Mouse (Mus musculus): ENCODE measurements at regions not wholly inside any gene's neighbourhood (a gene's known extent, or its start where the extent isn't known, plus 50 kb on each side); places are given as distances from the start of the nearest gene placed in this dataset.
A peak's percentile ranks its signal among the peaks of the same experiment; 100 is the strongest.

DNA sequence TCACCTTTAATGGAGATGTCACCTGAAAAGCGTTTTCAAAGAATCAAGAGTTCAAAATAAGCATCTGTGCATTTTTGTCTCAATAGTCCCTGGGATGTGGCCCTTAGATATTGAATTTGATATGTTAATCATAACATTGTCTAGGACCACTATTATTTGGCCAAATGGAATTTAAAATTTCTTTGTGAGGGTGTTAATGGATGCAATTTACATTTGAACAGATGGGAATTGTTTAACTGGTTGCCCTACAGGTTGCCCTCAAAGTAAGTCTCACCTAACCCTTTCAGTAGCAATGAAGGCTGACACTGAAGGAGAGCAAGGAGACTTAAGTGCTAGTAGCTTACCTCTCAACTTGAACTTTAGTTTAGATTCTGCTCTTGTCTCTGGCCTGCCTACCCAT, 207.9 kb upstream of the Tmc3 start:
- no peak overlapping the region for H3K4me2 ChIP-seq (ENCODE audit: low read depth, low read length)
- no peaks in the 10 kb centered on the region for H3K27me3 ChIP-seq (ENCODE audit: insufficient read depth, low read length)
- H3K36me3 ChIP-seq (replicated peaks; ENCODE audit: insufficient read depth, low read length), result no peaks in the 10 kb centered on the region
- no peak for DNase-seq
- ATAC-seq, result no peak
- H3K4me1 ChIP-seq (ENCODE audit: insufficient read depth), result no peaks in the 10 kb centered on the region
- WGBS (ENCODE audit: insufficient replicate concordance), result 71% methylated on average over 1 of the region's 1 CpGs
- no peaks in the 10 kb centered on the region for H3K9me3 ChIP-seq (ENCODE audit: low read length)
- no peak overlapping the region for H3K4me3 ChIP-seq (ENCODE audit: low read depth, low read length)
- H3K9ac ChIP-seq (replicated peaks), result no peak overlapping the region
- no peak for TF ChIP-seq EP300 (IDR thresholded peaks at IDR 0.05; ENCODE audit: low read depth)
- no peak for TF ChIP-seq CTCF (IDR thresholded peaks at IDR 0.05; ENCODE audit: low read depth)
- no peak overlapping the region for H3K27ac ChIP-seq (ENCODE audit: low read depth)

DNA sequence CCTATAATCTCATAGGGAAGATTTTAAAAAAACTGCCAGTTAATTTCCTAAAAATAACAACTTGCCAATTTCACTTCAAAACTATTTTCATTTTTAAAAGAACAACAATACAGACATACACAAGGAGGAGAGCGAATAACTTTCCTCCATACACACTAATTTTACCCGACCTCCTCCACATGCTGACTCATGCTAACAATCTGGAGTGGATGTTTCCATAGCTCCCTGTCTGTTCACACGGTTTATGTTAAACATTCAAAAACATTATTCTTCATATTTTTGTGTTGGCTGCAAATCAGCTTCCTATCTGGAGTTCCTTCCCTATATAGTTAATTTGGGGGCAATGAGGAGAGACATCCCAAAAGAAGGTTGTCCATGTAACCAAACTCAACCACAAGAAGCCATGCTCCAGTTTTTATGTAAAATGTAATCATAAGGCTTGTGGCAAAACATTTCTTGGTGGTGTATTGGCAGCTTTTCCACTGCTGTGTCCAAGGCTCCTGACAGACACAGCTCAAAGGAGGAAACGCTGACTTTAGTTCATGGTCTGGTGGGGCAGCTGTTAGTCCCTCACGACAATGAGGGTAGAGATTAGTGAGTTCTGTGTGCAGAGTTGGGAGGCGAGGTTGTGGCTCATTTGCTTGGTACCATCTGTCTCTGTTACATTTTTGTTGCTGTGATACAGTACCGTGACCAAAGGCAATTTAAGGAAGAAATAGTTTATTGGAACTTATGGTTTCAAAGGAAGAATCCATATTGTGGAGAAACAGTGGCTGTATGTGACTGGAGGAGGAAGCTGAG, 203.1 kb upstream of the Tmc3 start:
- Histone ChIP-seq H3K36me3 (replicated peaks; ENCODE audit: insufficient read depth, low read length) (no peaks in the 10 kb centered on the region), H3K4me2 (ENCODE audit: low read depth, low read length) (no peak overlapping the region), H3K9me3 (ENCODE audit: low read length) (no peaks in the 10 kb centered on the region), H3K9ac (replicated peaks) (no peak overlapping the region), H3K27ac (ENCODE audit: low read depth) (no peak overlapping the region), H3K27me3 (ENCODE audit: insufficient read depth, low read length) (no peaks in the 10 kb centered on the region), H3K4me1 (ENCODE audit: insufficient read depth) (no peaks in the 10 kb centered on the region), H3K4me3 (ENCODE audit: low read depth, low read length) (no peak overlapping the region)
- ATAC-seq (no peak), DNase-seq (no peak)
- TF ChIP-seq EP300 (IDR thresholded peaks at IDR 0.05; ENCODE audit: low read depth) (no peak), CTCF (IDR thresholded peaks at IDR 0.05; ENCODE audit: low read depth) (no peak)
- 62% methylated on average over 7 of the region's 7 CpGs for WGBS (ENCODE audit: insufficient replicate concordance)

DNA sequence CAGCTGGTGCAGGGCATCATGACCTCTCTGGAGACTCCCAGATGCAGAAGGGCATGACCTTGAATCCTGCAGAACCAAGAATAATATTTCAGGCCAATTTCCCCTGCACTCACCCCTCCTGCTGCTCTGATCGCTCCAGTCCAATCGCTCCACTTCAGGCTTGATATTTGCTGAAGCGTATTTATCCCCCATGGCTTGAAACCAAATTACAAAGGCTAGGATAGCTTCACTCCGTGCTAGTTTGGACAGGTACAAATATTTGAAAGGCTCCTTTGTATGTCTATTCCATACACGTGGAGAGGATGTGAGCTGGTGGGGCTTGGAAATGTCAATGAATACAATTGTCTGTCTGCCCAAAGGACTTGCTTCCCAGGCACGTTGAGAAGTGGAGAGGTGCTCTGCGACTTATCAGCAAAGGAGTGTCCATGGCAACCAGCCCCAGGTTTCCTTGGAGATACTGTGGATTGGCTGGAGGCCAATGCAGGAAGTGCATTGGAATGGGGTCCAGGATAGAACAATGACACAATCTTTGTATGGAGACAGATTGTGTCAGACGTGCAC, 201.8 kb upstream of the Tmc3 start:
- Histone ChIP-seq H3K9me3 (ENCODE audit: low read length) (no peaks in the 10 kb centered on the region), H3K4me1 (ENCODE audit: insufficient read depth) (no peaks in the 10 kb centered on the region), H3K4me3 (ENCODE audit: low read depth, low read length) (no peak overlapping the region), H3K27me3 (ENCODE audit: insufficient read depth, low read length) (no peaks in the 10 kb centered on the region), H3K27ac (ENCODE audit: low read depth) (no peak overlapping the region), H3K36me3 (replicated peaks; ENCODE audit: insufficient read depth, low read length) (no peaks in the 10 kb centered on the region), H3K4me2 (ENCODE audit: low read depth, low read length) (no peak overlapping the region), H3K9ac (replicated peaks) (no peak overlapping the region)
- ATAC-seq, result no peak
- TF ChIP-seq CTCF (IDR thresholded peaks at IDR 0.05; ENCODE audit: low read depth), result no peak
- no peak for TF ChIP-seq EP300 (IDR thresholded peaks at IDR 0.05; ENCODE audit: low read depth)
- peak; percentile 16 for DNase-seq
- 49% methylated on average over 8 of the region's 8 CpGs for WGBS (ENCODE audit: insufficient replicate concordance)

DNA sequence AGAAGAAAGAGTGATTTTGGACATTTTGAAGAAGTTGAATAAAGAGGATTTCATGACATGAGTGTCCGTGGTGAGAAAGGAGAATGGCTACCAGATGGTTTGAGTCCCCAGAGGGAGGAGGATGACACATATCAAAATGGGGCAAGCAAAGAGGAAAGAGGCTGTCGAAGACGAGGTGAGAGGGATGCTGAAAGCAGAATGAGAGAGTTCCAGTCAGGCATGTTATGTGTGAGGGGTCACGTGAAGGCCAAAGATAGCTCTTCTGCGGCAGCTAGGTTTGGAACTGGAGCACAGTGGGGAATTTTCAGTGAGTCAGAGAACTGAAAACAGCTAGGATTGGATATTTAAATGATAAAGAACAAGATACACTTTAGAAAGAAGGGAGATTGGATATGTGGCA, 193.3 kb upstream of the Tmc3 start:
- TF ChIP-seq CTCF (IDR thresholded peaks at IDR 0.05; ENCODE audit: low read depth) (no peak), EP300 (IDR thresholded peaks at IDR 0.05; ENCODE audit: low read depth) (no peak)
- Histone ChIP-seq H3K9ac (replicated peaks) (no peak overlapping the region), H3K9me3 (ENCODE audit: low read length) (no peaks in the 10 kb centered on the region), H3K27me3 (ENCODE audit: insufficient read depth, low read length) (no peaks in the 10 kb centered on the region), H3K27ac (ENCODE audit: low read depth) (no peak overlapping the region), H3K4me3 (ENCODE audit: low read depth, low read length) (no peak overlapping the region), H3K4me2 (ENCODE audit: low read depth, low read length) (no peak overlapping the region), H3K4me1 (ENCODE audit: insufficient read depth) (no peaks in the 10 kb centered on the region), H3K36me3 (replicated peaks; ENCODE audit: insufficient read depth, low read length) (no peaks in the 10 kb centered on the region)
- DNase-seq (no peak), ATAC-seq (no peak)
- WGBS (ENCODE audit: insufficient replicate concordance), result 72% methylated on average over 5 of the region's 5 CpGs

DNA sequence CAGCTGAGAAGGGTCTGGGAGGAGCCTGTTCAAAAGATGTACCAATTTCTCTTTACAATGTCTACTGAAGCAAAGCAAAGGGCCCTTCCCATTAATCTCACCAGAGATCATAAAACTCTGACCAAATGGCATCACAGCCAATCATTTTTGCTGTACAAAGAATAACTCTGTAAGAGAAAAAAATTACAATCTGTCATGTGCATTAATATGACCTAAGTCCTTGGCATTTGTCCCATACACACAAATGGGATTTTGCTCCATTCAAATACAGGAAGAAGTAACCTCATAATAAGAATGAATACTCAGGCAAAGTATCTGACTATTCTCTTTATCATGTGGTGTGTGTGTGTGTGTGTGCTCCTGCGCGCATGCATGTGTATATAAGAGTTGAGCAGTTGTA, 192.5 kb upstream of the Tmc3 start:
- ATAC-seq (no peak), DNase-seq (no peak)
- H3K4me3 ChIP-seq (ENCODE audit: low read depth, low read length), result no peak overlapping the region
- H3K9me3 ChIP-seq (ENCODE audit: low read length), result no peaks in the 10 kb centered on the region
- no peaks in the 10 kb centered on the region for H3K27me3 ChIP-seq (ENCODE audit: insufficient read depth, low read length)
- H3K4me1 ChIP-seq (ENCODE audit: insufficient read depth), result no peaks in the 10 kb centered on the region
- 96% methylated on average over 2 of the region's 2 CpGs for WGBS (ENCODE audit: insufficient replicate concordance)
- no peak overlapping the region for H3K9ac ChIP-seq (replicated peaks)
- TF ChIP-seq CTCF (IDR thresholded peaks at IDR 0.05; ENCODE audit: low read depth) (no peak), EP300 (IDR thresholded peaks at IDR 0.05; ENCODE audit: low read depth) (no peak)
- H3K27ac ChIP-seq (ENCODE audit: low read depth), result no peak overlapping the region
- no peak overlapping the region for H3K4me2 ChIP-seq (ENCODE audit: low read depth, low read length)
- H3K36me3 ChIP-seq (replicated peaks; ENCODE audit: insufficient read depth, low read length), result no peaks in the 10 kb centered on the region

DNA sequence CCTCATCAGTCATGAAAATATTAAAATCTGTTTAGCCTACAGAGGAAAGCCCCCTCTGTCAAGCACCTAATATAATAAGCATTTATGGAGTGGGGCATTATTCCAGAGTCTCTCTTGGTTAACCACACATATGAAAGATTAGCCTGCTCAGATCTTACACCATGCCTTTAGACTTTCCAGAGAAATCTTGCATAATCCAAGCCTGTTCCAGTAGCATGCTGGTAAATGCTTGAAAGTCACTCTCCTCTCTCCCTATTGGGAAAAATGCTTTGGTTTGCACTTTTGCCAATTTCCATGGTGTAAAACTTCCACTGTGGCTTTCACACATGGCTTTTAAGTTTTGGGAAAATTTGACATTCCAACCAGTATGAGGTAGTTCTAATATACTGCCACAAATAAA, 192.1 kb upstream of the Tmc3 start:
- Histone ChIP-seq H3K4me3 (ENCODE audit: low read depth, low read length) (no peak overlapping the region), H3K4me1 (ENCODE audit: insufficient read depth) (no peaks in the 10 kb centered on the region), H3K9me3 (ENCODE audit: low read length) (no peaks in the 10 kb centered on the region), H3K4me2 (ENCODE audit: low read depth, low read length) (no peak overlapping the region), H3K36me3 (replicated peaks; ENCODE audit: insufficient read depth, low read length) (no peaks in the 10 kb centered on the region), H3K27me3 (ENCODE audit: insufficient read depth, low read length) (no peaks in the 10 kb centered on the region), H3K27ac (ENCODE audit: low read depth) (no peak overlapping the region), H3K9ac (replicated peaks) (no peak overlapping the region)
- no peak for DNase-seq
- TF ChIP-seq CTCF (IDR thresholded peaks at IDR 0.05; ENCODE audit: low read depth) (no peak), EP300 (IDR thresholded peaks at IDR 0.05; ENCODE audit: low read depth) (no peak)
- ATAC-seq, result no peak
